Mouse (Mus musculus) bone marrow macrophage, adult 2 months (primary cell): ENCODE data around the gene Manba.

ENCODE experiments used
- CTCF ChIP-seq: IDR thresholded peaks from 2 replicates; pipeline ENCODE4 v1.5.1; 2012; ENCODE audit warnings: low read depth, mild to moderate bottlenecking, low read length, moderate library complexity
- POLR2A ChIP-seq: IDR thresholded peaks from 2 replicates; pipeline ENCODE4 v1.6.1; 2012; ENCODE audit warnings: mild to moderate bottlenecking, low read depth, low read length, borderline replicate concordance

DNA sequence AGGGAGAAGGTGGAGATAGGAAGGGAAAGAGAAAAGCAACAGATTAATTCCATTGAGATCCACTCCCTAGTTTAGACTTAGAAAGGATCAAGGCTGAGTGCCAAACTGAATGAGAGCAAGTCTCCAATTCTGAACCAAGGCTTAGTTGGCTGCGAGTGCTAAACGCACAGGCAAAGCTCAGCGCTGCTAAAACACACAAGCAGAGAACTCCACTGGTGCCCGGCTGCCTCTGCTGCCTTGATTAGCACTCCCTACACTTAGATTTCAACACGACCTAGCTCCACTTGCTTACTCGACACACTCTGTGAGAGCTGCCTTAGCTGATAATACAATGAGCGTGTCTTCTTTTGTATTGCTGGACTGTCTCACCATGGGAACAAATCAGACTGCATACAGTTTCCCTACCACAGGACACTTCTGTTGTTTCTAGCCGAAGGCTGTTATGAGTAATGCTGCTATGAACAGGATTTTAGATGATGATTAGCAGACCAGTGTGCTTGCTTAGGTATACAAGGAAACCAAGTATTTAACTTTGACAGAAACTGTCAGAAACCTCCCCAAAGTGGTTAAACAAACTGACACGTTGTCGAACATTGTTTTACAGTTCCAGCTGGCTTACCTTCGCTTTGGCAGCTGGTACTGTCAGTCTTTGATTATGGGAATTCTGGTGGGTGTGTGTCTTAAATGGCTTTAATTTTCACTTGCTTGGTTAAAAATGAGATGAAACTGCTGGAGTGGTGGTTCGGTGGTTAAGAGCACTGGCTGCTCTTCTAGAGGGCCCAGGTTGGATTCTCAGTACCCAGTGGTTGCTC is 71.6 kb downstream of the Manba start:
- TF ChIP-seq POLR2A (no peak), CTCF (no peak)
